Mouse (Mus musculus) MEL (cell line): ENCODE measurements around the gene Olfr847. TPM values are rescaled to one million over a fixed set of nuclear protein-coding genes. Genes with fewer than 3 reads are reported as not detected.

ENCODE experiments used
- DNase-seq: peaks from one replicate; pipeline ENCODE4 v3.0.0; 2011; ENCODE audit warnings: low read depth, low spot score
- H3K27ac ChIP-seq: 2 replicates; pipeline ENCODE4 v1.5.1; 2012; ENCODE audit warnings: low read depth, mild to moderate bottlenecking, control low read depth, low read length, moderate library complexity; ENCODE audit not compliant: control insufficient read depth
- H3K27me3 ChIP-seq, 2 experiments: fragments of 150-350 bp in 1 of 2; sonication (generic) in 1 of 2; 2 replicates each; pipeline ENCODE4 v1.6.1; 2012; ENCODE audit warnings: low read length in 2 of 2, mild to moderate bottlenecking in 2 of 2, improper control_type of control experiment in 1 of 2, moderate library complexity in 1 of 2; ENCODE audit not compliant: insufficient read depth in 2 of 2, control insufficient read depth in 1 of 2
- H3K36me3 ChIP-seq, 2 experiments: 2 replicates each; pipeline ENCODE4 v1.6.1; 2012 to 2014; ENCODE audit warnings: low read length in 2 of 2, improper control_type of control experiment in 1 of 2, inconsistent platforms in 1 of 2, mild to moderate bottlenecking in 1 of 2; ENCODE audit not compliant: insufficient read depth in 2 of 2, control insufficient read depth in 1 of 2
- H3K4me1 ChIP-seq, 2 experiments: fragments of 150-350 bp in 1 of 2; sonication (generic) in 1 of 2; 2 replicates each; pipeline ENCODE4 v1.6.1; 2012; ENCODE audit warnings: low read length in 2 of 2, improper control_type of control experiment in 1 of 2, mild to moderate bottlenecking in 1 of 2; ENCODE audit not compliant: insufficient read depth in 2 of 2, control insufficient read depth in 1 of 2
- H3K4me3 ChIP-seq, 2 experiments: fragments of 150-350 bp in 1 of 2; sonication (generic) in 1 of 2; 2 replicates each; pipeline ENCODE4 v1.5.1; 2012; ENCODE audit warnings: low read depth in 2 of 2, low read length in 2 of 2, mild to moderate bottlenecking in 2 of 2, moderate library complexity in 2 of 2, control low read depth in 1 of 2, improper control_type of control experiment in 1 of 2; ENCODE audit not compliant: control insufficient read depth in 1 of 2, insufficient read depth in 1 of 2
- H3K79me2 ChIP-seq: 2 replicates; pipeline ENCODE4 v1.6.1; 2012; ENCODE audit warnings: mild to moderate bottlenecking, low read length, moderate library complexity; ENCODE audit not compliant: control insufficient read depth, poor library complexity, insufficient read depth
- H3K9ac ChIP-seq: 2 replicates; pipeline ENCODE4 v1.6.1; 2012; ENCODE audit warnings: low read depth, mild to moderate bottlenecking, control low read depth, low read length, moderate library complexity; ENCODE audit not compliant: control insufficient read depth, poor library complexity, severe bottlenecking
- H3K9me3 ChIP-seq: fragments of 150-350 bp; sonication (generic); replicated peaks from 2 replicates; pipeline ENCODE4 v1.6.1; 2012; ENCODE audit warnings: mild to moderate bottlenecking, low read length, improper control_type of control experiment, moderate library complexity; ENCODE audit not compliant: insufficient read depth
- BHLHE40 ChIP-seq: IDR thresholded peaks from 2 replicates; pipeline ENCODE4 v1.6.1; 2012; ENCODE audit warnings: low read depth, mild to moderate bottlenecking, inconsistent platforms, low read length, improper control_type of control experiment, borderline replicate concordance
- CHD2 ChIP-seq: IDR thresholded peaks from 2 replicates; pipeline ENCODE4 v1.6.1; 2011; ENCODE audit warnings: low read length, improper control_type of control experiment
- E2F4 ChIP-seq: IDR thresholded peaks from 2 replicates; pipeline ENCODE4 v1.6.1; 2011; ENCODE audit warnings: low read depth, low read length, improper control_type of control experiment, borderline replicate concordance
- ELF1 ChIP-seq: IDR thresholded peaks from 2 replicates; pipeline ENCODE4 v1.6.1; 2014; ENCODE audit warnings: low read depth, mild to moderate bottlenecking, inconsistent platforms, low read length, improper control_type of control experiment, moderate library complexity
- ETS1 ChIP-seq: IDR thresholded peaks from 2 replicates; pipeline ENCODE4 v1.6.1; 2012; ENCODE audit warnings: low read depth, mild to moderate bottlenecking, inconsistent platforms, low read length, improper control_type of control experiment, moderate library complexity
- JUND ChIP-seq: IDR thresholded peaks from 2 replicates; pipeline ENCODE4 v1.6.1; 2011; ENCODE audit warnings: low read depth, mild to moderate bottlenecking, improper control_type of control experiment, low read length
- MAX ChIP-seq: IDR thresholded peaks from 2 replicates; pipeline ENCODE4 v1.6.1; 2011; ENCODE audit warnings: low read length, improper control_type of control experiment
- MAZ ChIP-seq: IDR thresholded peaks from 2 replicates; pipeline ENCODE4 v1.6.1; 2012; ENCODE audit warnings: low read depth, mild to moderate bottlenecking, inconsistent platforms, low read length, improper control_type of control experiment
- MXI1 ChIP-seq: IDR thresholded peaks from 2 replicates; pipeline ENCODE4 v1.6.1; 2011; ENCODE audit warnings: mild to moderate bottlenecking, low read depth, low read length, improper control_type of control experiment
- MYC ChIP-seq: IDR thresholded peaks from 2 replicates; pipeline ENCODE4 v1.6.1; 2011; ENCODE audit warnings: low read depth, mild to moderate bottlenecking, low read length, improper control_type of control experiment, moderate library complexity
- NELFE ChIP-seq: IDR thresholded peaks from 2 replicates; pipeline ENCODE4 v1.6.1; 2011; ENCODE audit warnings: low read depth, low read length, improper control_type of control experiment
- NRF1 ChIP-seq: IDR thresholded peaks from 2 replicates; pipeline ENCODE4 v1.6.1; 2014; ENCODE audit warnings: low read depth, mild to moderate bottlenecking, inconsistent platforms, low read length, improper control_type of control experiment, moderate library complexity; ENCODE audit not compliant: poor library complexity, insufficient read depth, severe bottlenecking
- POLR2AphosphoS2 ChIP-seq: IDR thresholded peaks from 2 replicates; pipeline ENCODE4 v1.6.1; 2011; ENCODE audit warnings: low read length, improper control_type of control experiment
- RAD21 ChIP-seq: IDR thresholded peaks from 2 replicates; pipeline ENCODE4 v1.6.1; 2011; ENCODE audit warnings: mild to moderate bottlenecking, low read depth, low read length, improper control_type of control experiment
- SIN3A ChIP-seq: IDR thresholded peaks from 2 replicates; pipeline ENCODE4 v1.6.1; 2012; ENCODE audit warnings: low read length, improper control_type of control experiment, inconsistent platforms
- TCF12 ChIP-seq: IDR thresholded peaks from 2 replicates; pipeline ENCODE4 v1.6.1; 2014; ENCODE audit warnings: low read depth, mild to moderate bottlenecking, inconsistent platforms, low read length, improper control_type of control experiment, moderate library complexity
- USF2 ChIP-seq, 2 experiments: IDR thresholded peaks; 2 replicates each; pipeline ENCODE4 v1.6.1; 2011 to 2012; ENCODE audit warnings: improper control_type of control experiment in 2 of 2, low read length in 2 of 2, borderline replicate concordance in 1 of 2, inconsistent platforms in 1 of 2, low read depth in 1 of 2, mild to moderate bottlenecking in 1 of 2; ENCODE audit not compliant: insufficient read depth in 1 of 2
- ZKSCAN1 ChIP-seq: IDR thresholded peaks from 2 replicates; pipeline ENCODE4 v1.6.1; 2012; ENCODE audit warnings: low read depth, mild to moderate bottlenecking, inconsistent platforms, low read length, improper control_type of control experiment, moderate library complexity
- polyA plus RNA-seq, 2 experiments: library from polyadenylated mRNA; stranded (reverse) in 1 of 2; unstranded in 1 of 2; fragments of >175 nt in 1 of 2; fragments of >200 nt in 1 of 2; gene quantifications; 2 replicates each; pipeline versions ENCODE4 v1.2.1 to v1.2.4; 2012; ENCODE audit warnings: low replicate concordance in 2 of 2, low read depth in 1 of 2; ENCODE audit not compliant: insufficient read length in 2 of 2, insufficient read depth in 1 of 2, missing spikeins in 1 of 2
- total RNA-seq: library from RNA; depleted of rRNA; stranded (reverse); fragments of 300-350 nt; gene quantifications from 2 replicates; pipeline ENCODE4 v1.2.3, GENCODE M21; 2012; rRNA removed

Olfr847 gene
- total RNA-seq = not detected in 2 replicates
- not detected for polyA plus RNA-seq

DNA sequence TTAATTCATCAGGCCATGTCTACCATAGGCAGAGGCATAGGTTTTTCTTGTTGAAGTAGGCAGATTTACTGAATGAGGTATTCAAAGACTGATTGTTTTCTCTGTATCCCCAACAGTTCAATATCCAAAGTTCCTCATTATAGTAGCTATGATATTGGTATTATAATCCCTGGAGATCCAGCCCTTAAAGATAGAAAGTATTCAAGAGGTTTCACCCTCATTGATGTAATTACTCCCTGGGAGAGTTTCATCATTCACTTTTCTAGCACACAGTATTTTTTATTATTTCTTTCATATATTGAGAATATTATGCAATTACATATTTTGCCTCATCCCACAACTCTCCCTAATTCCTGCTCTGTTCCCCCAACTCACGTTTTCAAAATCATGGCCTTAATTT lies at the start of gene Olfr847:
Gene Olfr847, minus strand, starts transcription at position 101 of the 400 bp plus-strand sequence.
- Histone ChIP-seq H3K9me3 (no peaks in the 10 kb centered on the region), H3K36me3 (no peaks in the 10 kb centered on the region), H3K79me2 (no peaks in the 10 kb centered on the region), H3K27ac (no peak within 1 kb of the TSS), H3K9ac (no peak within 1 kb of the TSS), H3K27me3 (no peaks in the 10 kb centered on the region), H3K4me3 (no peak within 1 kb of the TSS), H3K4me1 (no peaks in the 10 kb centered on the region)
- DNase-seq = no peak
- TF ChIP-seq NRF1 = no peak
- no peak for TF ChIP-seq SIN3A
- no peak for TF ChIP-seq USF2 (IDR thresholded peaks at IDR 0.05; ENCODE audit: borderline replicate concordance in 1 of 2, insufficient read depth in 1 of 2, low read depth in 1 of 2, low read length in 2 of 2)
- no peak for TF ChIP-seq MYC
- TF ChIP-seq RAD21 = no peak
- TF ChIP-seq ETS1 = no peak

GRCm38 (mm10) chr9:19363905-19364304 lies 14.6 kb downstream of the Olfr847 start, which contains the start of gene Olfr846:
TSS of gene Olfr846 (minus strand) at chr9:19364005.
- H3K9me3 ChIP-seq = no peaks in the 10 kb centered on the region
- TF ChIP-seq TCF12 (no peak), MAZ (no peak), MAX (no peak), POLR2AphosphoS2 (no peak), ELF1 (no peak), RAD21 (no peak), JUND (no peak), MXI1 (no peak), E2F4 (no peak), BHLHE40 (no peak), CHD2 (no peak), ZKSCAN1 (no peak), MYC (no peak), NELFE (no peak)
- no peaks in the 10 kb centered on the region for H3K79me2 ChIP-seq
- H3K36me3 ChIP-seq = no peaks in the 10 kb centered on the region
- no peaks in the 10 kb centered on the region for H3K4me1 ChIP-seq
- H3K27ac ChIP-seq = no peak within 1 kb of the TSS
- H3K4me3 ChIP-seq = no peak within 1 kb of the TSS
- H3K9ac ChIP-seq = no peak within 1 kb of the TSS
- DNase-seq = no peak
- no peaks in the 10 kb centered on the region for H3K27me3 ChIP-seq
